Mouse (Mus musculus): ENCODE data around the gene Spata20.

Spata20 gene

DNA sequence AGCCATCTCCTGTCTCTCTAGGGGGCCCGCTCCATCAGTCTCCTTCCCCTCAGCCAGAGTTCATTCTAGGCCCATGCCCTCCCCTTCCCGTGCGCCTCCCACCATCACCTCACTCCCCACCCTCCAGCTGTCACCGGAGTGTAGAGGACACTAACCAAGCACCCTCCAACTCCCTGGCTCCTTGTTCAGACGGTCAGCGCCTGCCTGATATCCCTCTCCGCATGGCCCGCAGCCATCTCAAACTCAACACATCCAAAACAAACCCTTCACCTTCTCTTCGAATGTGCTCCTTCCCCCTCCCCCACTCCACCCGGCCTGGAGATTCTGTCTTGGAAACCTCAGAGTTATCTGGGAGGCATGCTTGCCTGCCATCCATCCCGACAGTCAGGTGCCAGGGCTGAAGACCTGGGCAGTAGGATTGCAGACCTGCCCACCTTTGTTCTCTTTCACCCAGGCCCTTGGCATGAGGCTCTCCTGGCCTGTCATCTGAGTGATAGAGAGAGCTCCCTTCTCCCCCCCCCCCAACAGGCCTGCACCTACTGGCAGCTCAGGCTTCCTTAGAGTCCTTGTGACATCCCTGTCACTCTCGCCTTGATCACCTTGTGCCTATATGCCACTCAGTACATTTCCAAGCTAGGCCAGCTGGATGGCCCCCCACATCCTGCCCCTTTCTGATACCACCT is 34.7 kb downstream of the Spata20 start:
- no peak for DNase-seq (ENCODE audit: low read depth, low spot score)

DNA sequence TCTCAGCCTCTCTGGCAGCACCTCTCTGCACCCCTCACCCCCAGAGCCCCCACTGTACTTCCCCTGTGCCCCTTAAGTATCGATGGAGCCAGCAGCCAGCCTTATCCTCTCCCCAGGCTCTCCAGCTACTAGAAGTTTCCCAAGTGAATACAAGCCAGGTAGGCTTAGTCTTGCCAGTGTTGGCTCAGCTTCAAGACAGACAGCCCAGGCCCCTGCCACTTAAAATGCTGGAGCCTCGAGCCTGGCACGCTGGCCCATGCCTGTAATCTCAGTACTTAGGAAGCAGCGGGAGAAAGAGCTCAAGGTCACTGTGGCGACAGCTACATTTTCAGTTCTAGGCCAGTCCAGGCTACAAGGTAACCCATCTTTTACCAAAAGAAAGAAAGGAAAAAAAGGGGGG is 36.1 kb downstream of the Spata20 start:
- no peak for DNase-seq (ENCODE audit: low read depth, low spot score)

DNA sequence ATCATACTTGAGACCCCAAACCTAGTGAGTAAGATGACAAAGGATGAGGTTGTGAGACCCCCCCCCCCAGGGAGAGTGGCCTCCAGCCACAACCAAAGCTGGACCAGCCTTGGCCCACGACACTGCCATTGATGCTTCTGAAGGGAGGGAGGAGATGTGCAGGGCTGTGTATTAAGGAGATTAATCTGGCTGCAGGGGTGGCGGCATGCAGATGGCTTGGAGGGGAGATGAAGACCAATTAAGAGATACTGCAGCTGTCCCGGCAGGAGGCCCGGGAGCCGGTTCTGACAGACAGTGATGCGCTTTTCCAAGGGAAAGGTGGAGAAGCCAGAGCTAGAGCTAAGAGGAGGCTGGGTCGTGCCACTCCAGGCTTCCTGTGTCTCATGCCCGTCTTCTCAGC is 36.7 kb downstream of the Spata20 start:
- DNase-seq (ENCODE audit: low read depth, low spot score), result no peak

DNA sequence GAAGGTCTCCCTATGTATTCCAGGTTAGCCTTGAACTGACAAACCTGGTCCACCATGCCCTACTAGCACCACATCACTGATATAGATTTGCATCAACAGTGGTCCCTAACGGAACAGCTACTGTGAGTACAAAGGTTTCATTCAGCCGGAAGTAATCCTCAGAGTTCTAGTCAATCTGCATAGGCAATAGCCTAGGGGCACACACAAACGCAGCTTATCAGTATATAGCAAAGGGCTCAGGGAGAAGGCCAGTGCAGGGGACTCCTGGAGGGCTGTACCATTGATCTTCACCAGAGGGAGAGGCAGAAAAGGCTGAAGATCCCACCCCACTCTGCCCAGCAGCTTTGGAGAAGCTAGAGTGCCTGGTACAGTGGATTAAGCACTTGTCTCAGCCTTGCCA is 39.0 kb downstream of the Spata20 start:
- DNase-seq (ENCODE audit: low read depth, low spot score), result no peak

DNA sequence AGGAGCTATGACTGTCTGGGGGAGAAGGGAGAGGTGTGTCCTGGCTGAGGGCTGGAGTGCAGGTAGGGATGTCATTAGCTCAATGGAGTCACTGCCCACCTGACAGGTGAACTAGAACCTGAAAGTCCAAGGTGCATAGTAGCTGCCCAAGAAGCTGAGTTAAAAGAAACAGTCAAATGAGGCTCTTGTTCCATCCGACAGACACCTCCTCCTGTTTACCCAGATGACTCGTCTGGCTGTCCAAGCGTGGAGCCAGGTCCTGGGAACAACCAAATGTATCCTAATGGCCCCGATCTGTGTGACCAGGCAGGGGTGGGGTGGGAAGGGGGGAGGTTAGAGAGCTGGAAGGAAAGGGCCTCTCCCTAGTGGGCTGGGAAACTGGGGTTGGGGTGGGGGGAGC is 40.7 kb downstream of the Spata20 start:
- no peak for DNase-seq (ENCODE audit: low read depth, low spot score)

DNA sequence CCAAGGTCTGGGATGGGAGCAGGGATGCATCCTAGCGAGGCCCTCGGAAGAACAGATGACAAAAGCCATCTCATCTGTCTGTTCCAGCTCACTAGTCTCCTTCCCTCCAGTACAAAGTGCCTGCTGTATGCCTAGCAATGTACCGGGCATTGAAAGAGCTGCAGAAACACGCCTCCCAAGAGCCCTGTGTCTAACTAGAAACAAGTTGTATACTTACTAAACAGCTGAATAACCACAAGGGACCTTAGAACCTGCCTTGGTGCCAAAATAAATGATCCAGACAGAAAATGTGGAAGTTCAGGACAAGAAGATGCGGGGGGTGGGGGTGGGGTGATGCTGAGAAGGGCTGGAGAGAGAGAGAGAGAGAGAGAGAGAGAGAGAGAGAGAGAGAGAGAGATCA is 41.1 kb downstream of the Spata20 start:
- no peak for DNase-seq (ENCODE audit: low read depth, low spot score)

DNA sequence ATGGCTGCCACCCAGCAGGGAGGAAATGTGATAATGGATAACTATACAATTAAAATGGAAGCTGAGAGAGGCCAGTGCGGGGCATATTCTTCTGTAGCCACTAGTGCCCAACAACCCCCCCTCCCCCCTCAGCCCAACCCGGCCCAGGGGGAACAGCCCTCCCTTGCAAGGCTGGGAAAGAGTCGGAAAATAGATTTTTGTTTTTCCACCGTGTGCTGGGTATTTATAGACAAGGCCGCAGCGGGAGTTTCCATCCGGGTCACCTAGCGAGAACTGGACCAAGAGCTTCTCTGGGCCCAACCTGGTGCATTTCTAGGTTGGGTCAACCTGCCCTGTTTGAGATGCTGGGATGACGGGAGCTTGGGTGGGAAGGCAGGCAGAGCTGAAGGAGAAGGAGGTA is 44.2 kb downstream of the Spata20 start:
- no peak for DNase-seq (ENCODE audit: low read depth, low spot score)

DNA sequence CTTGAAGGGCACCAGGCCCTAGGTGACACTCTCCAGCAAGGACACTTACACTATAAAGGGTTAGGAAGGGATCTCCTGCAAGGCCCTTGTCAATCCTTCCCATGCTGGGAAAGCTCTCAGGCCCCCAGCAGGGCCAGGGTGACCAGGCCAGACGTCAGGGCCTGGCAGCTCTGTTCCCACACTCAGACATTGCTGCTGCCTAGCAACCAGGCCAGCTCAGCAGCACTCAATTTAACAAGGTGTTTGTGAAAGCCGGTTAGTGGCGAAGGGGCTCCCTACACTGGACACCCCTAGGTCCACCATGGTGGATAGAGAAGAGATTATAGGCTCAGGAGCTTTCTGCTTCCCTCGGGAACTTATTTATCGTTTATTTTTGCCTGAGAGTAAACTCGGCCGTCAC is 44.9 kb downstream of the Spata20 start:
- no peak for DNase-seq (ENCODE audit: low read depth, low spot score)

DNA sequence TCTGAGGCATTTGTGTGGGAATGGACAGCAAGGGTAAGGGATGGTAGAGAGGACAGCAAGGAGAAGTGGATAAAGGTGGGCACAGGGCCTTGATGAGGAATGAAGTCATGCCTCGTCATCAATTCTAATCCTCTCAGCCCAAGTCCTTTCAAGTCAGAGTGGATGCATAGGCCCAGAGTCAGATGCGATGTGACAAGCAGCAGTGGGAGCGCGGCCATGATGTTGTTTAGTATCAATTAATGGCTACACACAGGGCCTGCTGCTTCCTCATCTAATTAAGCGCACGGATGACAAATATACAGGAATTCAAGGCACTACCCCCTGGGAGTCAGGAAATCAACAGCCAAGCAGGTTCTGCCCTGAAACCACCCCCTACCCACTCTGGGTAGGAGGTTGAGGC is 45.6 kb downstream of the Spata20 start:
- DNase-seq (ENCODE audit: low read depth, low spot score), result no peak

DNA sequence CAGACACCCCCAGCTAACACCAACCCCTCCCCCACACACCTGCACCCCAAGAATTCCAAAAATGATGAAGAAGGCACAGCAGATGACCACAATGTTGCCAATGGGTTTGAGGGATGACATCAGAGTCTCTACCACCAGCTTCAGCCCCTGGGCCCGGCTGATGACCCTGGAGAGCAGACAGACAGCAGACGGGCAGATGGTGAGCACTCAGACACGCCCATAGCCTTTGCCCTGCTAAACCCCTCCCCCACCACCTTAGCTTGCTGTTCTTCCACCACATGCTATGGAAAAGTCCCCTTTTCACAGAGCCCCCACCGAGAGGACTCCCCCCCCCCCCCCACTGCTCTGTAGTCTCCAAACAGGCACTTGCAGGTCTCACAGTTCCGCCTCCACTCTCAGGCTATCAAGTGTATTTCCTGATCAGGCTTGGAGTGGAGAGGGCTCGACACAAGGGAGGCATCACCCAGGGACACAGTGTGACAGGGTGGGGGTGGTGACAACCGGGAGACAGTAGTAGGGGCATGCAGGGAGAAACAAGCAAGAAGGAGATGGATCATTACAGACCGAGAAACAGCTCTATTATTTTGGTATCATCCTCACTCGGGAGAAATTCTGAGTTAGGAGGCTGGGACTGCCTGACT is 56.8 kb downstream of the Spata20 start:
- no peak for DNase-seq (ENCODE audit: low read depth, low spot score)

All from WW6 (cell line).